Mouse (Mus musculus): ENCODE measurements around the gene Olfr995. TPM values are rescaled to one million over a fixed set of nuclear protein-coding genes. Genes with fewer than 3 reads are reported as not detected.

The Olfr995 gene
- not detected in 2 replicates for total RNA-seq (2021)
- long read RNA-seq, experiment 1: 0 reads
- long read RNA-seq, experiment 2: 0 reads

- DNase-seq: no peak
Measured at GRCm38 (mm10) chr2:85443539-85443938, at the start of gene Olfr995. Gene Olfr995 (minus strand): TSS chr2:85443639.

- peak; percentile 6 for DNase-seq
Measured at GRCm38 (mm10) chr2:85490396-85490795, 47.0 kb upstream of the Olfr995 start.

GRCm38 (mm10) chr2:85466801-85467325 is 23.4 kb upstream of the Olfr995 start:
- DNase-seq: peak; percentile 65

GRCm38 (mm10) chr2:85442546-85442945 is 893 bp downstream of the Olfr995 start:
- DNase-seq: no peak

GRCm38 (mm10) chr2:85436351-85436750 is 7.1 kb downstream of the Olfr995 start, which contains the start of gene Olfr994:
Gene Olfr994 (minus strand): TSS chr2:85436451.
- no peak for DNase-seq

- no peak for DNase-seq
Measured at GRCm38 (mm10) chr2:85425893-85426292, 17.5 kb downstream of the Olfr995 start.

GRCm38 (mm10) chr2:85414777-85415176 is 28.7 kb downstream of the Olfr995 start, which contains the start of gene Olfr993:
Gene Olfr993 (minus strand): TSS chr2:85414877.
- DNase-seq: no peak

GRCm38 (mm10) chr2:85409369-85409768 is 34.1 kb downstream of the Olfr995 start, which contains the start of gene Olfr992:
Gene Olfr992 (minus strand): TSS chr2:85409469.
- DNase-seq: no peak

Other genes with a start within 250 kb of the Olfr995 start
- gene Lrrc55, start 246.4 kb downstream of the Olfr995 start, total RNA-seq (2021): 17.5 and 21.2 TPM in 2 replicates
- not detected in 2 replicates for gene Olfr987, start 104.3 kb downstream of the Olfr995 start, total RNA-seq (2021)
- not detected in 2 replicates for gene Olfr988, start 80.4 kb downstream of the Olfr995 start, total RNA-seq (2021)
- not detected in 2 replicates for gene Olfr992, start 34.2 kb downstream of the Olfr995 start, total RNA-seq (2021)
- not detected in 2 replicates for gene Olfr993, start 28.8 kb downstream of the Olfr995 start, total RNA-seq (2021)
- gene Olfr994, start 7.2 kb downstream of the Olfr995 start, total RNA-seq (2021): not detected in 2 replicates
- 0.22 TPM in 1 of 2 replicates, not detected in the other for gene 4833423E24Rik, start 75.4 kb upstream of the Olfr995 start, total RNA-seq (2021)
- not detected in 2 replicates for gene Olfr996, start 135.6 kb upstream of the Olfr995 start, total RNA-seq (2021)
- gene Olfr998, start 145.3 kb upstream of the Olfr995 start, total RNA-seq (2021): not detected in 2 replicates
- gene Olfr1000, start 168.3 kb upstream of the Olfr995 start, total RNA-seq (2021): not detected in 2 replicates
- not detected in 2 replicates for gene Olfr1002, start 207.1 kb upstream of the Olfr995 start, total RNA-seq (2021)
- not detected in 2 replicates for gene Olfr154, start 220.8 kb upstream of the Olfr995 start, total RNA-seq (2021)
- gene Olfr1006, start 235.1 kb upstream of the Olfr995 start, total RNA-seq (2021): not detected in 2 replicates
- gene Olfr1008, start 245.8 kb upstream of the Olfr995 start, total RNA-seq (2021): not detected in 2 replicates